Mouse (Mus musculus): ENCODE data around the gene Lysmd1. TPM values are rescaled to one million over a fixed set of nuclear protein-coding genes. Genes with fewer than 3 reads are reported as not detected.

Lysmd1 gene
- polyA plus RNA-seq, 1 experiment from 2014 or later = 23.4 TPM

DNA sequence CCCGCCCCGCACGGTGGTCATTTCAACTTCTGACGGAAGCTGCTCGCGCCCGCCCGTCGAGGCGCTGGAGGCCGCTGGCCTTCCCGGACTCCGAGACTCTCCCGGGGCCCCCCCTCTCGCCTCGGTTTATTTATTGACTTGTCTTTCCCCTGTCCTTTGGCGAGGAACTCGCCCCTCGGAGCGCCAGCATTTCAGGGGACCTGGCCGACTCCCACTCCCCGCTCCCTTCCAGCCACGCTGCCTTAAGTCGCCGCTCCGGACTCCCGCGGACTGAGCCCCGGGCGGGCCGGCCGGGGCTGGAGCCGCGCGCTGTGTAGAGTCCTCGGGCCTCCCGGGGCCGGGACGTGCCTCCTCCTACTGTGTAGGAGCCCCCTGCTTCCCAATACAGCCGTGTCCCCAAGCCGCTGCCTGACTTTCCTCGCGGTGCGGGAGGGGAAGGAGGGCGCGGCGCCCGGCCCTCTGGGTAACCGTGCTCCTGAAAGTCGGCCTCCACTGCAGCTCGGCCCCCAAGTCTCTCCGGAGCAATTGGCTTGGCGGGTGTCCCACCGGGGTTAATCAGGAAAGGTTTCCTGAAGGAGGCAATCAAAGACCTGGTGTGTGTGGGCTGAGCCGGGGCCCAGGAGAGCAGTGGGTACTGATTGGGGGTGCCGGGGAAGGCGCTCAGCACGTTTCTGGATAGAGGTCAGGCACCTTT, 39.5 kb downstream of the Lysmd1 start:
- no peak for DNase-seq (ENCODE audit: low spot score)

DNA sequence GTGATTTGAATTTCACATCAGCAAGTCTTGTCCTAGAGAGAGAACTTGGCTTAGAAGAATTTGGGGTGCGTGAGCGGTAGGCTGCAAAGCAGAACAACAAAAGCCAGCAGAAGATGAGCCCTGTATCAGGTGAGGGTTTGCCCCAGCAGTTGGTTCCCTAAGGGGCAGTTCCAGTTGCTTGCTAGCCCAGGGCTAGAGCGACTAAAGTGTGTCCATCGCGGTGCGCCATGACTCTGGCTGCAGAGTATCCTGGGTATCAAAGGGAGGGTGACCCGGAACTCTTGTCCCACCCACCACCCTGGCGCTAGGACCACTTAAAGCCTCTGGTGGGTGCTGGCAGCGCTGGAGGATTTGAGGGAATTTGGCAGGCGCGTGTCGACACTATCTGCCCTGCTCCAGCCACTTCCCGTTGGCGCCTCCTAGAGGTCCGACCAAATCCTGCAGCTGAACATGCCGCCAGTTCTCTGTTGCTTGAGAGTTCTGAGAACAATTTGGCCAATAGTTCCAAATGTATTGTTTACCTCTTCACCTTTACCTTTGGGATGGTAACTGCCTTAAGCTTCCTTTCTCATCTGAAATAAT, 40.2 kb downstream of the Lysmd1 start:
- DNase-seq (ENCODE audit: low spot score) = peak; percentile 82

DNA sequence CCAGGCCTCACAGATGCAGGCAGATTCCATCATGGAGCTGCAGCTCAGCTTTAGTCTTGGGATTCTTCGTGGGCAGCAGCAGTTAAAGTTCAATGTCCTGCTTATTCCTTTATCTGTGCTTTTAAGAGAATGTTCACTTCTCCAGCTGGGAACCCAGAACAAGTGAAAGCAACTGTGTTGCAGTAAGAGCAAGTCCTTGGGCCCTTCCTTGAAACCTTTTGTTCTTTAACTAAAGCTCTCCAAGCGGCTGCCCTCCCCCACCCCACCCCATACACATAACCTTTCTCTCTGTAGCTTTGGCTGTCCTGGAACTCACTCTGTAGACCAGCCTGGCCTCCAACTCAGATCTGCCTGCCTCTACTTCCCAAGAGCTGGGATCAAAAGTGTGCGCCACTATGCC, 42.6 kb downstream of the Lysmd1 start:
- no peak for DNase-seq (ENCODE audit: low spot score)

DNA sequence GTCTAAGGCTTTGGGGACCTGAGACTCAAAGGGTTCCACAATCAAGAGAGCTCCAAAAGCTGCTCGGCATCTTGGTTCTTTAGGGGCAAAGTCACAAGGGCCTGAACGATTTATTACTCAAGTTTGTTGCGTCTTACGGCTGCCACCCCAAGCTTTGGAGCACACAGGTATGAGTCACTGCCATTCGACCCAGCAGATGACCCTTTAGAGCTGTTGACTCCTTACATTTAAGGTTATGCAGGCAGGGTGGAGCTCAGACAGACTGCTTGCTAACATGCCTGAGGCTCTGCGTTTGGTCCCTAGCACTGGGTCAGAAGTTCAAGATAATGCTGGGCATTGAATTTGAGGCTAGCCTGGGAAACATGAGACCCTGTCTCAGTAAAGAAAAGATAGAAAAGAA, 43.7 kb downstream of the Lysmd1 start:
- no peak for DNase-seq (ENCODE audit: low spot score)

DNA sequence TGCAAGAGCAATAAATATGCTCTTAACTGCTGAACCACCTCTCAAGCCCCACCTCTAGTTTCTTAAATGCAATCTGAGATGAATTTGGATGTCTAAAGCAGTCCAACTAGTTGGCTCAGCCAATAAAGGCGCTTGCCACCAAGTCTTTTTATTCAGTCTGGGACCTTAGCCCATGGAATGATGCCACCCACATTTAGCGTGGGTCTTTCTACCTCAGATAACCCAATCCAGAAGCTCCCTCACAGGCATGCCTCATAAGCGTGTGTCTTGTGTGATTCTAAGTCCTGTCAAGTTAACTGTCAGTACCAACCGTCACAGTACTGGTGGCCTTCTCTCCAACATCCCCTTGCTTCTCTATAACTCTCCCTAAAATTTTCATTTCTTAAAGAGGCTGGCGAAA, 45.1 kb downstream of the Lysmd1 start:
- DNase-seq (ENCODE audit: low spot score) = no peak

DNA sequence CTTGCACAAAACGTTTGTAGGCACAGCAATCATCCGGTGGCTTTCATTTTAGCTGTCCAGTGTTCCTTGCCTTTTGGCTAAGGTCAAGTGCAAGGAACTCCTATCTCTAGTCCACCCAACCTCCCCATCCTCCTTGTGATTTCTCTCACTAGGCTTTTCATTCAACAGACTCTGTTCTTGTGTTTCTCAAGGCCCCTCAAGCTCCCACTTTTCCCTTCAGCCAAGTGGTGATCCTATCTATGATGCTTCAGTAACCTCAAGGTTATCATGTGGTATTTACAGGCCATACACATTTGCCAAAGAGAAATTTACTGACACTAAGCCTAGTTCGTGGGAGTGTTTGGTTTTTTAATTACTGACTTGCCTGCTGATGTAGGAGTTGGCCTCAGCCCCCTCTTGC, 46.0 kb downstream of the Lysmd1 start:
- DNase-seq (ENCODE audit: low spot score) = no peak

DNA sequence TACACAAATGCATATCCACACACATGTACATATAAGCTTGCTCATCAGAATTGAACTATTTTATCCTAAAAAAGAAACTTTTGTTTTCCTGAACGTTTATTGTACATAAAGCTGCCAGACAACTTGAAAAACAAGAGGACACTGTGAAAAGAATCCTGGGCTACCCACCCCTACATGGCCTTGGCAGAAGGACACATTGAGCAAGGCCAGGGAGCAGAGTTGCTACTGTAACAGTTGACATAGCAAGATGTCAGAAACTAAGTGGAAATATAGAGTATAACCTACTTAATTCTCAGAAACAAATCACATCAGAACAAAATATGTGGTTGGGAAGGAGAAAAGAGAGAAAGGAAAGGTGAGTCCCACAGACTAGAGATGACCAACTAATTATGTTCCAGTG, 48.0 kb downstream of the Lysmd1 start:
- DNase-seq (ENCODE audit: low spot score) = no peak

DNA sequence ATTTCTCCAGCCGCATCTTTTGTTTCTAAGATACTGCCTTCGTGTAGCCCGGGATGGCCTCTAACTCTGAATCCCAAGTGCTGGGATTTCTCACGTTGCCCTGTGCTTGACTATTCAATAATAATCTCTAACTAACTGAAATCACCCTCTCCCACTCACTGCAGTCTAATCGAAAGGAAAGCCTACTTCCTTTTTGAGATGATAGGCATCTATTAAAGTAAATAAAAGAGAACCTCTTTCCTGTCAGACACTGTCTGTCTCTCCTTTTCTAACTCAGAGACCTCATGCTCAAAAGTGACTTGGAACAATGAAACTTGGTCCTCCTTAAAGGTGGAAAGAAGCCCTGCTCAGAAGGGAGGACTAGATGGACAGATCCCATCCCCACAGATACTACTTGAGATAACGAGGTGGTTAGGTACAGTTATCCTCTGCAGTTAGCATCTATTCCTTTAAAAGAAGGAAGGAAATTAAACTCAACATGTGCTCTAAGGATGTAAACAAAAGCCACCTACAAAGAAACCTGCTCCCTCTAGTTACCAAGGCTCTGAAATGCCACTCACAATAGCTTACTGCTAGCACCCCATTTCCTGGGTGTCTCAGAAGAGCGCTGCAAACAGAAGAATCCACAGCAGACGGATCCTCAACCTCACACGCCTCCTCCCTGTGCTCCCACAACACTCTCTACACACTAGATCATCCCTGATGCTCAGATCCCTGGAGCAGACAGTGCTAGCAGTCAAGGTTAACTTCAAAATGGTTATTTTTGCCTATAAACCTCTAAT, 51.1 kb downstream of the Lysmd1 start:
- no peak for DNase-seq (ENCODE audit: low spot score)

DNA sequence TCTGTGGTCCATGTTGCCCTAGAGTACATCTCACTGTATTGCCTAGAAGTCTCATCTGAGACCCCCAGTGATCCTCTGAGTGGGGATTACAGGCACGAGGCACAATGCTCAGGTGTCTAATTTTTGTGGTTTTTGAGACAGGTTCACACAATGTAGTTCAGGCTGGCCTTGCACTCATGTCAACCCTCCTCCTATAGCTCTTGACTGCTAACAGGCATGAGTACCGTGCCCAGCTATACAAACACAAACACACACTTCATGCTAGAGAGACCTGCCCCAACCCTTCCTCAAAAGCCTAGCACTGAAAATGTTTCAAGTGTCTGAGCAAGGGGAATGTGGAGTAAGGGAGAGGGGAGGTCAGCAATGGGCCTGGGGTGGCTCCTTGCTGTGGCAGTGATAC, 52.2 kb downstream of the Lysmd1 start:
- no peak for DNase-seq (ENCODE audit: low spot score)

DNA sequence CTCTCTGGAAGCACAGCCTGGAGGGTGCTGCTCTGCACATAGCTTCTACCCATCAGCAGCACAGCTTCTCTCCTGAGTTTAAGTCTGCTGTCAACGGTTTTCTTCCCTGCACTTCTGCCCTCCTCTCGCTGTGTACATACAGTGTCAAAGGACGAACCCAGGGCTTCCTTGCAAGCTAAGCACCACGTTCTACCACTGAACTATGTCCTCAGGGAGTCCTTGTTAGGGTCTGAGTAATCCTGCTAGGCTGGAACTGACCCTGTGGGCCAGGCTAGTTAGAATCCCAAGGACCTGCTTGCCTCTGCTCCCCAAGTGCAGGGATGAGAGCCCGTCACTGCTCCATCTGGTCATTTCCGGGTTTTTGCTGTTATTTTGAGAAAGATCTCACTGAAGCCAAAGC, 53.0 kb downstream of the Lysmd1 start:
- DNase-seq (ENCODE audit: low spot score) = no peak

Small RNA genes lying within 50 kb of the gene (microRNA-seq; reads per million reads assigned to microRNA genes)
- not detected for gene Mir8099-1 (ENCODE audit: borderline number of aligned reads)

Other genes with a start within 250 kb of the Lysmd1 start
- 466 and 483 TPM in 2 replicates for gene Psmb4, start 247.1 kb upstream of the Lysmd1 start, polyA plus RNA-seq (2015; fragmentation: Nextera tagmentation; extraction: Ambion mirVana)
- gene Selenbp1, start 201.0 kb upstream of the Lysmd1 start, polyA plus RNA-seq (2015; fragmentation: Nextera tagmentation; extraction: Ambion mirVana) = 12.6 and 14.3 TPM in 2 replicates
- gene Rfx5, start 180.0 kb upstream of the Lysmd1 start, polyA plus RNA-seq (2015; fragmentation: Nextera tagmentation; extraction: Ambion mirVana) = 7.1 and 7.3 TPM in 2 replicates
- gene Pi4kb, start 159.4 kb upstream of the Lysmd1 start, polyA plus RNA-seq (2015; fragmentation: Nextera tagmentation; extraction: Ambion mirVana) = 18.4 and 21.6 TPM in 2 replicates
- gene Zfp687, start 118.6 kb upstream of the Lysmd1 start, polyA plus RNA-seq (2015; fragmentation: Nextera tagmentation; extraction: Ambion mirVana) = 16.7 and 18.4 TPM in 2 replicates
- gene Psmd4, start 91.5 kb upstream of the Lysmd1 start, polyA plus RNA-seq (2015; fragmentation: Nextera tagmentation; extraction: Ambion mirVana) = 310 and 313 TPM in 2 replicates
- 19.9 and 22.6 TPM in 2 replicates for gene Pip5k1a, start 27.2 kb upstream of the Lysmd1 start, polyA plus RNA-seq (2015; fragmentation: Nextera tagmentation; extraction: Ambion mirVana)
- 86.1 and 93.6 TPM in 2 replicates for gene Vps72, start 23.1 kb upstream of the Lysmd1 start, polyA plus RNA-seq (2015; fragmentation: Nextera tagmentation; extraction: Ambion mirVana)
- 1.6 and 1.8 TPM in 2 replicates for gene Tmod4, start 9.6 kb upstream of the Lysmd1 start, polyA plus RNA-seq (2015; fragmentation: Nextera tagmentation; extraction: Ambion mirVana)
- 77.4 and 81.3 TPM in 2 replicates for gene Scnm1, start 77 bp upstream of the Lysmd1 start, polyA plus RNA-seq (2015; fragmentation: Nextera tagmentation; extraction: Ambion mirVana)
- gene Tnfaip8l2, start 8.3 kb downstream of the Lysmd1 start, polyA plus RNA-seq (2015; fragmentation: Nextera tagmentation; extraction: Ambion mirVana) = 39.0 and 41.2 TPM in 2 replicates
- gene Sema6c, start 26.4 kb downstream of the Lysmd1 start, polyA plus RNA-seq (2015; fragmentation: Nextera tagmentation; extraction: Ambion mirVana) = 1.1 and 1.4 TPM in 2 replicates
- 9.3 and 13.8 TPM in 2 replicates for gene Gabpb2, start 83.8 kb downstream of the Lysmd1 start, polyA plus RNA-seq (2015; fragmentation: Nextera tagmentation; extraction: Ambion mirVana)
- gene Cdc42se1, start 94.6 kb downstream of the Lysmd1 start, polyA plus RNA-seq (2015; fragmentation: Nextera tagmentation; extraction: Ambion mirVana) = 167 and 178 TPM in 2 replicates
- gene Mllt11, start 98.1 kb downstream of the Lysmd1 start, polyA plus RNA-seq (2015; fragmentation: Nextera tagmentation; extraction: Ambion mirVana) = 14.0 and 15.7 TPM in 2 replicates
- 0.32 and 0.39 TPM in 2 replicates for gene Gm128, start 107.5 kb downstream of the Lysmd1 start, polyA plus RNA-seq (2015; fragmentation: Nextera tagmentation; extraction: Ambion mirVana)
- gene Bnipl, start 117.1 kb downstream of the Lysmd1 start, polyA plus RNA-seq (2015; fragmentation: Nextera tagmentation; extraction: Ambion mirVana) = 0.35 and 0.40 TPM in 2 replicates
- 20.1 and 22.8 TPM in 2 replicates for gene Mindy1, start 147.3 kb downstream of the Lysmd1 start, polyA plus RNA-seq (2015; fragmentation: Nextera tagmentation; extraction: Ambion mirVana)
- 9.0 and 10.1 TPM in 2 replicates for gene Prune1, start 148.0 kb downstream of the Lysmd1 start, polyA plus RNA-seq (2015; fragmentation: Nextera tagmentation; extraction: Ambion mirVana)
- gene Anxa9, start 173.1 kb downstream of the Lysmd1 start, polyA plus RNA-seq (2015; fragmentation: Nextera tagmentation; extraction: Ambion mirVana) = 0.50 and 0.73 TPM in 2 replicates
- gene Cers2, start 180.7 kb downstream of the Lysmd1 start, polyA plus RNA-seq (2015; fragmentation: Nextera tagmentation; extraction: Ambion mirVana) = 120 and 126 TPM in 2 replicates
- 22.6 and 23.8 TPM in 2 replicates for gene Setdb1, start 223.1 kb downstream of the Lysmd1 start, polyA plus RNA-seq (2015; fragmentation: Nextera tagmentation; extraction: Ambion mirVana)